Mouse (Mus musculus) liver, embryonic 14 days (tissue): Measurements from ENCODE around the gene Atmin. TPM values are rescaled to one million over a fixed set of nuclear protein-coding genes. Genes with fewer than 3 reads are reported as not detected.

Source experiments
- polyA plus RNA-seq: library from polyadenylated mRNA; depleted of rRNA; stranded (reverse); fragments of >200 nt; gene quantifications from 2 replicates; pipeline ENCODE4 v1.2.3, GENCODE M21; 2012; rRNA removed

Atmin gene
- polyA plus RNA-seq: 2.8 and 3.3 TPM in 2 replicates

GRCm38 (mm10) chr8:116943161-116943554, at the start of gene Atmin:
Atmin (plus strand) TSS chr8:116943393.

GRCm38 (mm10) chr8:116921337-116922059, 21.7 kb upstream of the Atmin start, which contains the start of the genes Cmc2 and Cenpn:
Cmc2 (minus strand) TSS chr8:116921455.
Cenpn (plus strand) TSS chr8:116921730.

DNA sequence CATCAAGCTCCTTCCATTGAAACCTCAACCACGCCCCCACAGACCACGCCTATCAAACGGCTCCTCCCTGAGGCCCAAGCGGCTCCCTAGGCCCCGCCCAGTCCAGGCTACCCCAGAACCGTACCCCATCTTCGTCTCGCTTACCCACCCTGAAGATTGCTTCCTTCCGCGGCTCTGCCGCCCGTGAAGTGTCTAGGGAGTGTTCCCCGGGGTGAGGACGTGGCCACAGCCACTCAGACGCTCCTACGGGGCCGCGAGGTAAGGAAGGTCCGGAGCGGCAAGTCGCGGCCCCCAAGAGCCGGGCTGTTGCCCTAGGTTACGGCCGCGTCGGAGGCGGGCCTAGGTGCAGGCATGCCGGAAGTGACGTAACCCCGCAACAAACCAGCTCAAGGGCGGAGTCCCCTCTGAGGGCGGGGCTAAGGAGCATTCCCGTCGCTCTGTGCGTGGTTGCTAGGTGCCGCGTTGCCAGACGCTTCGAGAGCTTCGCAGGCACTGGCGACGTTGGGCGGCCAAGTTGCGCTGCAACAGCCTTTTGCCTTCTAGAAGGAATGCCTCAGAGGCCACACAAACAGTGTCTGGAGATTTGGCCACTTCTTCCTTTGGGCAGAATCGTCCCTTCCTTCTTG, 35.6 kb downstream of the Atmin start, which contains the start of gene 1700030J22Rik:
Gene 1700030J22Rik (minus strand): TSS at position 329 of the 626 bp plus-strand sequence.

GRCm38 (mm10) chr8:116993095-116993867, 50.1 kb downstream of the Atmin start, which contains the start of gene Gcsh:
Gcsh (minus strand) TSS chr8:116993537.

Other genes with a start within 250 kb of the Atmin start
- 0.62 and 0.67 TPM in 2 replicates for gene Cdyl2, start 210.4 kb upstream of the Atmin start, polyA plus RNA-seq
- gene Cmc2, start 21.9 kb upstream of the Atmin start, polyA plus RNA-seq: 24.7 and 24.8 TPM in 2 replicates
- 21.7 and 23.7 TPM in 2 replicates for gene Cenpn, start 21.7 kb upstream of the Atmin start, polyA plus RNA-seq
- gene 1700030J22Rik, start 35.6 kb downstream of the Atmin start, polyA plus RNA-seq: 0.25 and 0.29 TPM in 2 replicates
- 43.2 and 47.7 TPM in 2 replicates for gene Gcsh, start 50.1 kb downstream of the Atmin start, polyA plus RNA-seq
- gene Pkd1l2, start 139.1 kb downstream of the Atmin start, polyA plus RNA-seq: 0.01 TPM in 2 replicates
- 4.6 and 5.5 TPM in 2 replicates for gene Bco1, start 152.5 kb downstream of the Atmin start, polyA plus RNA-seq
- gene Gan, start 214.7 kb downstream of the Atmin start, polyA plus RNA-seq: 1.6 and 1.9 TPM in 2 replicates